Mouse (Mus musculus): ENCODE results near the gene Akr1e1.
"Not testable (repeated sequence)": the region's sequence is repeated elsewhere in the genome, so short reads cannot be mapped to it uniquely, and the experiment has no call there.

DNA sequence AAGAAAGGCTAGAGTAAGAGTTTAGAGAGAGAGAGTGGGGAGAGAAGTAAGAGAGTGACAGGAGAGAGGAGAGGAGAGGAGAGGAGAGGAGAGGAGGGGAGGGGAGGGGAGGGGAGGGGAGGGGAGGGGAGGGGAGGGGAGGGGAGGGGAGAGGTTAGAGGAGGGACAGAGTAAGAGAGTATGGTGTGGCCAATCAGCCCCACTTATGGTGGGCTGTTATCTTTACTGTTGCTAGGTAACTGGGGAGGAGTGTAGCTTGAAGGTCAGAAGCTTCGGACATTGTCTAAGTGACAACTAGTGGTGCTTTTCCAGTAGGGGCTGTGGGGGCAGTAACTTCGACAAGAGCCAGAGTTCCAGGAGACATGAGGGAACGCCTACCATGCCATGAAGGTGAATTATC is 5.5 kb downstream of the Akr1e1 start:
- TF ChIP-seq CTCF, EP300 (IDR thresholded peaks at IDR 0.05): not testable (repeated sequence)
